Mouse (Mus musculus) neural tube, embryonic 13.5 days (tissue): ENCODE measurements at regions not wholly inside any gene's neighbourhood (a gene's known extent, or its start where the extent isn't known, plus 50 kb on each side); places are given as distances from the start of the nearest gene placed in this dataset.
"Not testable (repeated sequence)": the region's sequence is repeated elsewhere in the genome, so short reads cannot be mapped to it uniquely, and the experiment has no call there.

Source experiments
- ATAC-seq: fragments of 200-750 bp; cut with Nextera tagmentation; 2 replicates; pipeline ENCODE4 v1.8.0; 2017; ENCODE audit warnings: low read depth, mild to moderate bottlenecking, moderate TSS enrichment, moderate library complexity
- H3K27ac ChIP-seq: fragments of 300-500 bp; sonication (generic); replicated peaks from 2 replicates; pipeline ENCODE4 v1.5.1; 2015; ENCODE audit warnings: moderate library complexity, mild to moderate bottlenecking, inconsistent platforms
- H3K27me3 ChIP-seq: fragments of 300-500 bp; sonication (generic); 2 replicates; pipeline ENCODE4 v1.6.1; 2015; ENCODE audit warnings: mild to moderate bottlenecking, inconsistent platforms
- H3K36me3 ChIP-seq: fragments of 300-500 bp; sonication (generic); 2 replicates; pipeline ENCODE4 v1.6.1; 2015; ENCODE audit warnings: mild to moderate bottlenecking, inconsistent platforms
- H3K4me1 ChIP-seq: fragments of 300-500 bp; sonication (generic); replicated peaks from 2 replicates; pipeline ENCODE4 v1.6.1; 2015; ENCODE audit warnings: inconsistent platforms
- H3K4me2 ChIP-seq: fragments of 300-500 bp; sonication (generic); 2 replicates; pipeline ENCODE4 v1.6.1; 2015; ENCODE audit warnings: inconsistent platforms, mild to moderate bottlenecking, moderate library complexity
- H3K4me3 ChIP-seq: fragments of 300-500 bp; sonication (generic); 2 replicates; pipeline ENCODE4 v1.5.1; 2015; ENCODE audit warnings: mild to moderate bottlenecking, inconsistent platforms
- H3K9ac ChIP-seq: fragments of 300-500 bp; sonication (generic); 2 replicates; pipeline ENCODE4 v1.6.1; 2015; ENCODE audit warnings: moderate library complexity, mild to moderate bottlenecking, inconsistent platforms
- H3K9me3 ChIP-seq: fragments of 300-500 bp; sonication (generic); 2 replicates; pipeline ENCODE4 v1.6.1; 2016; ENCODE audit warnings: inconsistent platforms
- WGBS: fragments of 180-500 bp; shearing (Covaris S2); methylation state at CpG from one replicate; pipeline ENCODE4 v1.1.7; 2015; 5-methylcytosine and 5-hydroxymethylcytosine counted together

- WGBS: 89% methylated on average over 8 of the region's 8 CpGs
- not testable (repeated sequence) for H3K9ac ChIP-seq, H3K36me3 ChIP-seq, H3K9me3 ChIP-seq, H3K4me2 ChIP-seq, H3K4me1 ChIP-seq, H3K4me3 ChIP-seq, ATAC-seq, H3K27ac ChIP-seq, H3K27me3 ChIP-seq
These were observed 252.8 kb downstream of the Adgrg6 start for GRCm38 (mm10) chr10:14292701-14293100.

GRCm38 (mm10) chr10:14287551-14287950, 257.9 kb downstream of the Adgrg6 start:
- no peak overlapping the region for H3K27ac ChIP-seq
- no peak for ATAC-seq
- no peaks in the 10 kb centered on the region for H3K4me1 ChIP-seq
- no peak overlapping the region for H3K9ac ChIP-seq
- no peak overlapping the region for H3K4me2 ChIP-seq
- H3K27me3 ChIP-seq: no peaks in the 10 kb centered on the region
- WGBS: 85% methylated on average over 4 of the region's 4 CpGs
- no peaks in the 10 kb centered on the region for H3K9me3 ChIP-seq
- no peaks in the 10 kb centered on the region for H3K36me3 ChIP-seq
- H3K4me3 ChIP-seq: no peak overlapping the region

GRCm38 (mm10) chr10:14276631-14277030, 268.8 kb downstream of the Adgrg6 start:
- H3K9ac ChIP-seq: no peak overlapping the region
- WGBS: 93% methylated on average over 1 of the region's 1 CpGs
- ATAC-seq: no peak

GRCm38 (mm10) chr10:14275477-14275876, 270.0 kb downstream of the Adgrg6 start:
- Histone ChIP-seq H3K4me3 (no peak overlapping the region), H3K9ac (no peak overlapping the region), H3K4me2 (no peak overlapping the region), H3K36me3 (no peaks in the 10 kb centered on the region), H3K27ac (no peak overlapping the region), H3K4me1 (no peaks in the 10 kb centered on the region), H3K9me3 (no peaks in the 10 kb centered on the region), H3K27me3 (no peaks in the 10 kb centered on the region)
- ATAC-seq: no peak
- 97% methylated on average over 1 of the region's 1 CpGs for WGBS

More at GRCm38 (mm10) chr10:14276631-14277030, 268.8 kb downstream of the Adgrg6 start:
- Histone ChIP-seq H3K27ac (no peak overlapping the region), H3K4me2 (no peak overlapping the region), H3K4me3 (no peak overlapping the region), H3K27me3 (no peaks in the 10 kb centered on the region), H3K9me3 (no peaks in the 10 kb centered on the region), H3K4me1 (no peaks in the 10 kb centered on the region), H3K36me3 (no peaks in the 10 kb centered on the region)

- no peak overlapping the region for H3K4me2 ChIP-seq
- 30% methylated on average over 3 of the region's 4 CpGs for WGBS
- no peak overlapping the region for H3K4me3 ChIP-seq
- no peak for ATAC-seq
- H3K9ac ChIP-seq: no peak overlapping the region
- no peaks in the 10 kb centered on the region for H3K4me1 ChIP-seq
- H3K27ac ChIP-seq: no peak overlapping the region
- no peaks in the 10 kb centered on the region for H3K36me3 ChIP-seq
- H3K9me3 ChIP-seq: no peaks in the 10 kb centered on the region
- H3K27me3 ChIP-seq: no peaks in the 10 kb centered on the region
These were observed 275.5 kb downstream of the Adgrg6 start for GRCm38 (mm10) chr10:14270008-14270407.

GRCm38 (mm10) chr10:14267641-14268040, 277.8 kb downstream of the Adgrg6 start:
- Histone ChIP-seq H3K4me2 (no peak overlapping the region), H3K9me3 (no peaks in the 10 kb centered on the region), H3K36me3 (no peaks in the 10 kb centered on the region), H3K9ac (no peak overlapping the region), H3K27ac (no peak overlapping the region), H3K4me3 (no peak overlapping the region), H3K27me3 (no peaks in the 10 kb centered on the region), H3K4me1 (no peaks in the 10 kb centered on the region)
- ATAC-seq: no peak
- 85% methylated on average over 3 of the region's 3 CpGs for WGBS

- Histone ChIP-seq H3K4me1 (no peaks in the 10 kb centered on the region), H3K9ac (no peak overlapping the region), H3K27ac (no peak overlapping the region), H3K9me3 (no peaks in the 10 kb centered on the region), H3K36me3 (no peaks in the 10 kb centered on the region), H3K4me3 (no peak overlapping the region), H3K4me2 (no peak overlapping the region), H3K27me3 (no peaks in the 10 kb centered on the region)
- no peak for ATAC-seq
- WGBS: 91% methylated on average over 8 of the region's 8 CpGs
These were observed 273.8 kb downstream of the Hivep2 start for GRCm38 (mm10) chr10:14239670-14240069.

GRCm38 (mm10) chr10:14234896-14235604, 269.2 kb downstream of the Hivep2 start:
- H3K4me3 ChIP-seq: no peak overlapping the region
- no peak overlapping the region for H3K9ac ChIP-seq
- no peaks in the 10 kb centered on the region for H3K36me3 ChIP-seq
- no peak overlapping the region for H3K4me2 ChIP-seq
- ATAC-seq: no peak
- H3K4me1 ChIP-seq: no peaks in the 10 kb centered on the region
- no peaks in the 10 kb centered on the region for H3K9me3 ChIP-seq
- H3K27ac ChIP-seq: no peak overlapping the region
- no peaks in the 10 kb centered on the region for H3K27me3 ChIP-seq
- 71% methylated on average over 10 of the region's 10 CpGs for WGBS

GRCm38 (mm10) chr10:14234005-14234602, 268.2 kb downstream of the Hivep2 start:
- Histone ChIP-seq H3K36me3 (no peaks in the 10 kb centered on the region), H3K4me1 (no peaks in the 10 kb centered on the region), H3K4me3 (no peak overlapping the region), H3K9me3 (no peaks in the 10 kb centered on the region), H3K27ac (no peak overlapping the region), H3K9ac (no peak overlapping the region), H3K4me2 (no peak overlapping the region), H3K27me3 (no peaks in the 10 kb centered on the region)
- no peak for ATAC-seq
- WGBS: 43% methylated on average over 5 of the region's 5 CpGs

- H3K4me2 ChIP-seq: no peak overlapping the region
- H3K27ac ChIP-seq: no peak overlapping the region
- no peaks in the 10 kb centered on the region for H3K9me3 ChIP-seq
- no peak overlapping the region for H3K4me3 ChIP-seq
- ATAC-seq: no peak
- 72% methylated on average over 3 of the region's 3 CpGs for WGBS
- no peaks in the 10 kb centered on the region for H3K27me3 ChIP-seq
- H3K36me3 ChIP-seq: no peaks in the 10 kb centered on the region
- no peak overlapping the region for H3K9ac ChIP-seq
- H3K4me1 ChIP-seq: no peaks in the 10 kb centered on the region
These were observed 267.5 kb downstream of the Hivep2 start for GRCm38 (mm10) chr10:14233335-14233734.

GRCm38 (mm10) chr10:14231464-14231863, 265.6 kb downstream of the Hivep2 start:
- H3K36me3 ChIP-seq: no peaks in the 10 kb centered on the region
- H3K27ac ChIP-seq: no peak overlapping the region
- H3K4me3 ChIP-seq: no peak overlapping the region
- no peaks in the 10 kb centered on the region for H3K27me3 ChIP-seq
- no peaks in the 10 kb centered on the region for H3K9me3 ChIP-seq
- 47% methylated on average over 1 of the region's 1 CpGs for WGBS
- H3K4me2 ChIP-seq: no peak overlapping the region
- no peak for ATAC-seq
- no peak overlapping the region for H3K9ac ChIP-seq
- H3K4me1 ChIP-seq: no peaks in the 10 kb centered on the region

- H3K9ac ChIP-seq: no peak overlapping the region
- no peaks in the 10 kb centered on the region for H3K36me3 ChIP-seq
- no peaks in the 10 kb centered on the region for H3K4me1 ChIP-seq
- H3K27ac ChIP-seq: no peak overlapping the region
- H3K4me2 ChIP-seq: no peak overlapping the region
- peaks cover 7% of the 10 kb centered on the region; the same call in 1 of the 2 replicates for H3K9me3 ChIP-seq
- no peaks in the 10 kb centered on the region for H3K27me3 ChIP-seq
- ATAC-seq: no peak
- H3K4me3 ChIP-seq: no peak overlapping the region
- 96% methylated on average over 1 of the region's 1 CpGs for WGBS
These were observed 251.4 kb downstream of the Hivep2 start for GRCm38 (mm10) chr10:14217284-14217683.
